Mouse (Mus musculus) v-Abl transformed pro-B cells (cell line): ENCODE data around the gene Elmod1.

Source experiments
- in situ Hi-C, 2 experiments: fragments of 400-800 bp; cut with MboI; formaldehyde crosslinking; loops; one replicate each; pipeline ENCODE4 v1.15.1; 2025; ENCODE audit not compliant: unreplicated experiment in 2 of 2

The Elmod1 gene

DNA sequence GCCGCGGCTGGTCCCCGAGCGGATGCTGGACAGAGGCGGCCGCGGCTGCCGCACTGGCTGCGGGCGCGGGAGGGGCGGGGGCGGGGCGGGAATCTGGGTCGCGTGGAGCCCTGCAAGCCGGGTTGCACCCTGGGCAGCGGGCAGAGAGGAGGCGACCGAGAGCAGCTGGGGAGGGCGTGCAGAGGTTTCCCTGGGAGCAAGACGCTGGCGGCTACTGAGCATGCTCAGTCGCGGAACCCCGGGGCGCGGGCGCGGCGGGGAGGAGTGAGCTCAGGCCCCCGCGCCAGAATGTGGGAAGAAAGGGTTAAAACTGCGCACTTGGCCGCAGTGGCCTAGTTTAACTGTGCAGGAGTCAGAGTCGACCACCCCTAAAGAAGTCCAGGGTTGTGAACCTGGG lies at the start of gene Elmod1:
Gene Elmod1, minus strand, starts transcription at position 180 of the 397 bp plus-strand sequence.
- in situ Hi-C loops, result loop anchor here (25.0 kb wide), 5 partner anchors 388 to 1412 kb away; no protein-coding TSS in a partner anchor

DNA sequence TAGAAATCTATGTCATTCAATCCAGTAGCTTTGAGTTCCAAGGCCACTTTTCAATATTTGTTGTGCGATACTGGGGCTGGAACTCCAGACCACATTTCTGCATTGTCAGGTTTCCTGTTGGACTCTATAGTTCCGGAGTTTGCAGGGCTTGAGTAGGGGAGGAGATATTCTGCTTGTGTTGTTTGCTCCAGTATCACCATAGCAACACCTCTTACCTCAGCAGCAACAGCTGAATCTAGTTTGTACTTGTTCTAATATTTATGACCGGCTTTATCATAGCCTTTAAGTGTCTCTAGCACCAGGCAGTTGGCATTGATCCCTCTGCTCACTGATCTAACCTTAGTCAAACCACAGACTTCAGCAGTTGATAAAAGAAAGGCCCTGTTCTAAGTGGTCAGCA lies 47.7 kb upstream of the Elmod1 start:
- in situ Hi-C loops, result no loop called here

DNA sequence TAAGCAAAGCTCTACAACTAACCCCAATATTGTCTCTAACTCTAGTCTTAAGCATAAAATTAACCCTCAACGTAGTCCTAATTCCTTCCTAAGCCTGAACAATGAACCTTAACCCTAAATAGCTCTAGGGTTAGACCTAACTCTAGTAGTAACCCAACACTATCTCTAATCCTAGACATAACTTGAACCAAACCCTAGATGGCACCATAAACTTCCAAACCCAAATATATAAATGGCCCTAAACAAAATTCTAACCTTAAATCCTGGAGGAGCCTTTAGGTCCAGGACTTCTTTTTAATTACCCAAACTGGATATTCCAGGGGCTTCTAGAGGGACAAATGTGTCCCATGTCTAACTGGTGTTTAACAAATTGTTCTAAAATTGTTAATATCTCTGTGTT lies 19.4 kb upstream of the Elmod1 start:
- in situ Hi-C loops, result loop anchor here (5.0 to 25.0 kb wide), 14 partner anchors 167 to 1393 kb away; no protein-coding TSS in a partner anchor

DNA sequence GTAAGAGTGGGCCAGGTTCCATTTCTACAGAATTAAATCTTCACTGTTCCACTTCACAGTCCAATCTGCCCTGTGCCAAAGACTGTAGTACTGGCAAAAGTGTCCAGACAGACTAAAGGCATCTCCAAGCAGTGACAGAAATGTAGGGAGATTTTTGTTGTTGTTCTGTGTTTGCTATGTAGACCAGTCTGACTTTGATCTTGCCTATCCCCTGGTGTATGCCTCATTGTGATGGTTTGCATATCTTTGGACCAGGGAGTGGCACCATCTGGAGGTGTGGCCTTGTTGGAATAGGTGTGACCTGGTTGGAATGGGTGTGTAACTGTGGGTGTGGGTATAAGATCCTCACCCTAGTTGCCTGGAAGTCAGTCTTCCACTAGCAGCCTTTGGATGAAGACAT lies 17.5 kb upstream of the Elmod1 start:
- in situ Hi-C loops, result loop anchor here (5.0 to 25.0 kb wide), 14 partner anchors 165 to 1395 kb away; no protein-coding TSS in a partner anchor

DNA sequence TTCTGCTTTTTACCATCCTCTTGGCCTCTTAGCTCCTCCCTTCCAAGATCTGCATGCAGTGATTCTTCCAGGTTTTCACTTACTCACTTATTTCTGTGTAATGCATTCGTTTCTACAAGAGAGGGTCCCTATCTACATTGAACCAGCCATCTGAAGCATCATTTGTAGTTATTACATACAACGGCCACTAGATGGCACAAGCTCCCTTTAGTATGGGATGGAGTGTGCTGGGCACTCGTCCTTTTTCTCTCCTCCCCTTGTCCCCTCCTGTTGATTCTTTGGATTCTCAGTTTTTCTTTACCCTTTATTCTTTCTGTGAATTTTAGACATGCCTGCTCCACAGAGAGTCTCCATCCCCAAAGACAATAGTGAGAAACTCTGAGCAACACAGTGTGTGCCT lies 15.8 kb upstream of the Elmod1 start:
- in situ Hi-C loops, result loop anchor here (5.0 to 25.0 kb wide), 14 partner anchors 164 to 1396 kb away; no protein-coding TSS in a partner anchor

DNA sequence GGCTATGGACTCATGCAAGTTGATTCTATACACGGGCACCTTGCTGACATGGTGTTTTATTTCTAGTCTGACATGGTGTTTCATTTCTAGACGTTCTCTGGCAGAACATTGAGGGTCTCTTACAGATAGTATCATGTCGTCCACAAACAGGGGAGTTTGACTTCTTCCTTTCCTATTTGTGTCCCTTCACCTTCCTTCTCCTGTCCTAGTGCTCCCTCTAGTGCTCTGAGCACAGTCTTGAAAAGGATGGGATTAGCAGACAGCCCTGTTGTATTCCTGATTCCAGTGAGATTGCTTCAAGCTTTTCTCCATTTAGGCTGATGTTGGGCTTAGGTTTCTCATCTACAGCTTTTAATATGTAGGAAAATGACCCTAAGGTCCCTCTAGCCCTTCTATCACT lies 11.9 kb upstream of the Elmod1 start:
- in situ Hi-C loops, result loop anchor here (10.0 to 25.0 kb wide), 8 partner anchors 102 to 1400 kb away; no protein-coding TSS in a partner anchor

DNA sequence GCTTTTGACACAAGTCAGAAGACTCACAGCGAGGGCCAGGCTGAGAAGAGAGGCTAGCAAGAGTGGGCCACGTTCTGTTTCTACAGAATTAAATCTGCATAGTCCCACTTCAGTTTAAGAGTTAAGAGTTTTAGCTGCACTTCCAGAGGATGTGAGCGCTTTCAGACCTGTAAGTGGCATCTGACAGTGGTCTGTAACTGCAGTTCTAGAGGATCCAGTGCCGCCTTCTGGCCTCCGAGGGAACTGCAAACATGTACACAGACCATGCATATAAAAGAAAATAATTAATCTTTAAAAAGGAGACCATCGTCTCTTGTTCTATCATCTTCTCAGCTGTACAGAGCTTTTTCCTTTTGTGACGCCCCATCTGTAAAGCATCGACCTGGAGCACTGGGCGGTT lies 9.8 kb upstream of the Elmod1 start:
- in situ Hi-C loops, result loop anchor here (10.0 to 25.0 kb wide), 8 partner anchors 100 to 1402 kb away; no protein-coding TSS in a partner anchor

DNA sequence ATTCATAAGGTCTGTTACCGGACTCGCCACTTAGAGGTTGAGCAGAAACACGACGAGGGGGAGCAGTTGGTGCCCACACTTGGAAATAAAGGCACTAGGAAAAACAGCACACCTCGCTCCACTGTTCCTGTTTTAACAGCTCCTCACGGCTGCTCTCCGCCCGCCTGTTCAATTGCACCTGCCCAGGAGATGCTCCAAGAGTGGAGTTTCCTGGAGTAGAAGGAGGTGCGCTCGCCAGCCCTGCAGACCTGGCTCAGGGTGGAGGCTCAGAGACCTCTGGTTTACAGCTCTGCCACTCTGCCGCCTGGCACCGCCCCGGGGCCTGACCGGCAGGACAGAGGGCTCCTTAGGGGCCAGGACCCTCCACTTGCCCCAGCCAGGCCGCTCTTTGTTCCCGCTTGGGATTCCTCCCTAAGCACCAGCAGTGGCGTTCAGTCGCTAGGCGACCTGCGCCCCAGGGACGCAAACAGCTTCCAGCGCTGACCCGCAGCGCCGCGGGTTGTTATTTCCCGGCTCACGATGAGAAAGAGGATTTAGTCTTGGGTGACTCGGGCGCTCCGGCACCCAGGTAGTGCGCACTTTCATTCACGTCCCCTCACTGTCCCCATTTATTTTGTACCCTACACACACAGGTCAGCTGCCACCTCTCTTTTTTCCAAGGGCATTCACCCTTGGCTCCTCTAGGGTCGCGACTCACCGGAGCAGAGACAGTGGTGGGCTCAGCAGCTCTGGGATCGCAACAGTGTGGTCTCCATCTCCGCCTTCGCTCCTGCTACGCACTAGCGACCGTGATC lies 576 bp downstream of the Elmod1 start:
- in situ Hi-C loops, result loop anchor here (25.0 kb wide), 5 partner anchors 387 to 1413 kb away; no protein-coding TSS in a partner anchor

DNA sequence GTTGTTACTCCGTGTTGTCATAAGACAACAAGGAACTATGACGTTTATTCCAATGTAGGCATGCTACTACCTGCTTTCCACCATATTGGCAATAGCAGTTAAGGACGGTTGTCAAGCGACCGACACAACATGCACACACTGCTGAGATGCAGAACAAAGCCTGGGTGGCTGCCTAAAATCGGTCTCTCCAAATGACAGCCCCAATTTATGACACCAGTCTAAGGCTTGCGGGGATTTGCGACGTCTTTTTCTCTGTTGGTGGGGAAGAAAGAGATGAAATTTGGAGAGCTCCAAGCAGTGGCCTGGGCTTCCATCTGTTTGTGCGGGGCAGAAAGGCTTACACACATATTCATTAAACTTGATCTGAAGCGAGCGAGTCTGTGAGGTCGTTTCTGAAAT lies 1.2 kb downstream of the Elmod1 start:
- in situ Hi-C loops, result no loop called here

DNA sequence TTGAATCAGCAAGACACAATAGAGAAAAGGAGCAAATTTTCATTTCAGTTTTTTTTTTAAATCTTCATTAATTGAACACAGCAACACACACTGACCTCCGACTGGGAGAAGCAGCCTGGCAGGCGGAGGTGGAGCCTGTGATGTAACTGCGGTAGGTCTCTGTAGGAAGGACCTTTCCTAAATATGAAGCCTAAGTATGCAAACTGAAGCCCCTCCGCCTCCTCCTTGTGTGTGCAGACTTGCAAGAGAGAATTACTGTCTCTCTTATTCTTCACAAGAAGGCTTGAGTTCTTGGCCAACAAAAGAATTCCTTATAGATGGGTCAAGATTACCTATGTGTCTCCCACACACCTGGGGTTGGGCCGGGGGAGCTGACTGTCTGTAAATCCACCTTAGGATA lies 1.9 kb downstream of the Elmod1 start:
- in situ Hi-C loops, result no loop called here

DNA sequence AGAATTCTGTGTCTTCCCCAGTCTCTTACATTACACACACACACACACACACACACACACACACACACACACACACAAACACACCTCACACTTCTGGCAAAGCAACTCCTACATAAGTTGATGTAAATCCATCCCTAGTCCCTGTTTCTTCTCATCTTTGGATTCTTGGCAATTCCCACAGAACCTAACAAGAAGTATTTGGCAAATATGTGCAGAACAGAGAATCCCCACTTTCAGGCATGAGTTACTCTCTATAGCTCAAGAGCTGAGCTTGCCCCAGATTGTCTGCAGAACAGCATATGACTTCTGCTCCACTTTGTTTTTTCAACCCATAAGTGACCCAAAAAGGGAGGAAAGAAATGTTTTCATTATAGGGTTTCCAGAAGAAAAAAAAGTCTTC lies 2.7 kb downstream of the Elmod1 start:
- in situ Hi-C loops, result no loop called here

DNA sequence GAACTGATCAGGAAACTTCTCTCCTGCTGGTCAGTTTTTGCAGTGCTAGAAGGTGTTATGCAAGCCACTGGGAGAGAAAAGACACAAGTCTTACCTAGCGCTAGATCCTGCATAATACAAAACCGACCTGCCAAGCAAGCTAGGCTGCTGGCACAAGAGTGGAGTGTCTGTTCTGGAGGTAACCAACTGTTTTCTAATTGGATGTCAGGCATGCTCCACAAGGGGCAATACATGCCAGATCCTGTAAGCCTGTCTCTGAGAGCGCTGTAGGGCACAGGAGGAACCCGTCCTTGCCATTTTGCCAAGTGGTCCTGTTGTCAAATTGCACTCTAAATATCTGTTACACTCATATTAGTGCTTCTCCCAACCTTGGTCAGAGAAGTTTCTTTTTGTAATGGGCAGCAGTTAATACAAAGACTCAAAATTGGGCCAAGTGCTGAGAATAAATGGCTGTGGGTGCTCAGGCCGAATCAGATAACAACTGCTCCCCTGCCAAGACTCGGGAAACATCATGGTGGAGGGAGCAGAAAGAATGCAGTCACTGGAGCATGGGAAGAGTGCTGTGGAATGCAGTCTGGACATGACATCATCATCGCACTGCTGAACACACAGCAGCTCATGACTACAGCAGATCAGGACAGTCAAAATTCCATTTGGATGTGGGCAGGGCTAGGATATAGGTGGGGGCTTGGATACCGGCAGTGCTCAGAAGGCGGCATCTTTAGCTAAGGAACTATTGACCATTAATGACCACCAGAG lies 7.3 kb downstream of the Elmod1 start:
- in situ Hi-C loops, result no loop called here

DNA sequence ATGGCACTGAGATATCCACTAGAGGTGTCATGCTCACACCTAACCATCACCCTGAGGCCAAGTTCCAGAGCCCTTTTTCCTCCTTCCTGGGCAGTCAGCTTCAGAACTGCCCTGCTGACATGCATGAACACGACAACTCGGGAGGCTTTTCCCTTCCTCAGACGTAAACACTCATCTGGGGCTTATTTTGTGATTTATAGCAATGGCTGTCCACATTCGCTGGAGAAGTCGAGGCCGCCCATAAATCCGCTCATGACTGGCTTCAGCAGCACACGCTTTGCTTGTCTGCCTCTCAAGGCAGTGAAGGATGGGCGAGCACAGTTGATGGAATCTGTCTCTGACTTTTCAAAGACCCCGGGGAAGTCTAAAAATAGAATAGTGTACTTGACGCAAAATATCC lies 18.1 kb downstream of the Elmod1 start:
- in situ Hi-C loops, result no loop called here

DNA sequence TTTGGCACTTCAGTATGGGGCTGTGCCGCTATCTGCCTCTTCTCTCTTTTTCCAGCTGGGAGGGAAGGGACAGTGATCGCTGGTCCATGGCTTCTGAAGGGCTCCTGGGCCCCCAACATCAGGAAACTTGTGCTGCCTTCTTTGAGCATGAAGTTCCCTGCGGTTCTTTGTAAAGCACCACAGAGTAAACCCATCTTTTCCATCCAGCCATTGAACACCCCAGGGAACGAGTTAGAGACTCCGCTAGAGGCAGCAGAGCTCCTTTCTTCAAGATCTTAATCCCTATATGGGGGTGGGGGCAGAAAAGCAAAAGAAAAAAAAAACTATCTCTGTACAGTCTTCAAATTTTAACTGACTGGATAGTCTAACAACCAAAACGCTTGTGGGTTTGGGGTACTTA lies 20.2 kb downstream of the Elmod1 start:
- in situ Hi-C loops, result no loop called here

DNA sequence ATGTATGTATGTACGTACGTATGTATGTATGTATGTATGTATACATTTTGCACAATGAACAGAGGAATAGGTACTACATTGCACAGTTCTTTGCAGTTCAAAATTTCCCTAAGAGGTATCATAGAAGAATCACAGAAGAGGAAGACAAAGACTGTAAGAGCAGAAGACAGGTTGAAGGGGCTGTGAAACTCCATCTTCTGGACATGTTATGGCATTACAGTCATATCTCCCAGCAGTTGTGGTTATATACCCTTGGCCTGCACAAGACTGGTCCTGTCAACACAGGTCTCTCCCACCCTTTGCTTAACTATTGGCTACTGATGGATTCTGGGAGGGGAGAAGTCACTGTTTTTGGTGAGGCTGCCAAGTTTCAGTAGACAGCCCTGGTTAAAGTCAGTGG lies 27.6 kb downstream of the Elmod1 start:
- in situ Hi-C loops, result no loop called here

DNA sequence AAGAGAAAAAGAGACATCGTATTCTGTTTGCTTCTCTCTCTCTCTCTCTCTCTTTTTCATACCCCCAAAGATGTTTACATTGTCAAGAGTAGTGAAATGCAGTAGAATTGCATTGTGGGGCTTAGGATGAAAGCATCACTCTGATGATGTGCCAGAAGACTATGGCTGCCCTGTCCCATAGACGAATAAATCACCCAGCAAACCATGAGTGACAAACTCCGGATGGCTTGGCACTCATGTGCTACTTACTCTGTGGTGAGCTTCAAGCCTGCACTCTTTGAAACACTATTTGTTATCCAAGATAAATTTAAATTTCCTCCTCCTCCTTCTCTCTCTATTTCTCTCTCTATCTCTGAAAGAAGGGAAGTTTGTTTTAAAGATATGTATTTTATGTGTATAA lies 36.5 kb downstream of the Elmod1 start:
- in situ Hi-C loops, result no loop called here

DNA sequence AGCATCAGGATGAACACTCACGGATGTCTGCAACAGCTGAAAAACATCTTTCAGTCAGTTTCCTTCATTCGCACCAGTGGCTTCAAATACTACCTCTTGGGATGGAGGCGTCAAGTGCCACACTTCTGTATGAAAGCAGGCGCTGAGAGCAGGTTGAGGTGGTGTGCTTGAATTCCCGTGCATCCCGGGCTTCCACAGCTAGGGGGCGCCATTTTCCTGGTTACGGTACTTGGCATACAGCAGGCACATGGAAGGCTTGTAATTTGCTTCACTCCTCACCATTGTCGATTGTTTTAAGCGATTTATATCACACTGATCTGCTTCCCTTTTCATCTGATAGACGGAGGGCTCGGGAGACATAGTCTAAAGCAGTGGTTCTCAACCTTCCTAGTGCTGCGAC lies 40.9 kb downstream of the Elmod1 start:
- in situ Hi-C loops, result no loop called here

DNA sequence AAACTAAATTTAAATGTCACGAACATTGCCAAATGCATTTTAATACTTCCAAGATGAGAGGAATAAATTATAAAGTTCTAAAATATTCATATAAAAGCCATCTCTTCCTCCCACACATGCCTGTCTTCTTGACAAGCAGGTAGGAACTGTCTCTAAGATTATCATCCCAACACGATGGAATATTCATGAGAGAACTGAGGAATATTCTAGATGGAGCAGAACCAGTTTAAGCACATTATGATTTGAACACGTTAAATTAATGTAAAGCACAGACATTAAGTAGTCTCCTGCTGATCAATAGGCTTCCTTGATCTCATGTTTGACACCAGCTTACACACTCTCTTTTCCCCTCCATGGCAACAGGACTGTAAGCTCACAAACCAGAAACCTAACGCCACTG lies 41.7 kb downstream of the Elmod1 start:
- in situ Hi-C loops, result no loop called here

DNA sequence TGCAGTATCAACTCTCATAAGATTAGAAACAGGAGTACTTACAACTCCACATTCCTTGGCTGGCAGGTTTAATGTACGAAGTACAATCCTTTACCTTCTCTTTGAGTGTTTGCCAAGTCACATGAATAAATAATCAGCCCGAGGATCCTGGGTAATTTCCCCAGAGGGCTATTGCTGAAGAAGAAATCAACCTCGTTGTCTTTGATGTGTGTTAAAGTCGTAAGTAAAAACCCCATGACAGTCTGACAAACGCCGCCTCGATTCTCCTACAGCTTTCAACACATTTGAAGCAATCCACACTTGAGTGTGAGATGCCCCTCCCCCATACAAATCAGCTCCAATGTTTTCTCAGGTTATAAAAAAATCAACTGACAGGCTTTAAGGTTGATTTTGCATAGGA lies 44.2 kb downstream of the Elmod1 start:
- in situ Hi-C loops, result no loop called here

DNA sequence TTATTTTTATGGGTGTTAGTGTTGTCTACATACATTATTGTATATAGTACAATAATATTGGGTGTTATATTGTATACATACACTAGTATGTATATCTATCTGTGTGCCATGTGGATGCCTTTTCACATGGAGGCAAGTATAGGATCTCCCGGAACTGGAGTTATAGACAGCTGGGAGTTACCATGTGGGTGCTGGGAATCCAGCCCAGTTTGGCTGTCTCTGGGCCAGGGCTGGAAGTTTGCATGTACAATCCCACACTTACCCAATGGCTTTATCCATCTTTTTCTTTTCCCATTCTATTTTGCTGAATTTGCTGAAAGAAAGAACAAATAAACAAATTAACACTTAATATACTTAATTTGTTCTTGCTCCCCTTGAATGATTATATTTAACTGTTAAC lies 54.0 kb downstream of the Elmod1 start:
- in situ Hi-C loops, result no loop called here

DNA sequence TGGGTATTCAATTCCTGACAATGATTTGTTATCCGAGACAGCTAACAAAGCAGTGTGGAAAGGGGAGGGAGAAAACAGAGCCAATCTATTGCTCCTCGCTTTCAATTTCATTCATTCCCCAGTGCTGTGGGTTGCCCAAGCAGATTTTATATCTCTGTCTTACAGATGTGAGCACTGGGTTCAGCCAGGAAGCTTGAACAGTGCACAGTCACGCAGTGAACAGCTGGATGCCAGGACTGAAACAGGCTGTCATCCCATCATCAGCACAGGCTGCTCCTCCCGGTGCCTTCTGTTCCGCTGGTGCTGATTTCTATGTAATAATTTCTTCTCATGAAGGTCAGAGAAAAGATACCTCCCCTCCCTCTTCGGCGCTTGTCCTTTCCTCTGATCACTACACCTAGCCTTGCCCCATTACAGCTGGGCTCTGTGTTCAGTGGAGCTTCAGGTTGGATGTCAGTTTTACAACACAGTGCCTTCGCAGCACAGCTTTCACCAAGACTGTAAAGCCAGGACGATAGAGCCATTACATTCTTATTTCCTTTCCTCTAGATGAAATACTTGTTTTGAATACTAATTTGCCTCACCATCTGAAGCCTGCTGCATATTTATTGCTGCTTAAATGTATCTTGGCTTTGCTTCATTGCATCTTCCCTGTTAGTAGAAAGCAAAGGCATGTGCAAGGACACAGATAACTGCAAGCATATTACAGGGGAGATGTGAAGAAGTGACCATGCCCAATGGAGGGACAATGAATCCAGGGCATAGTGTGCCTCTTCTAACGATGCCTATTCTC lies 59.0 kb downstream of the Elmod1 start:
- in situ Hi-C loops, result no loop called here
